Mouse (Mus musculus) brain, adult 2 months (tissue): ENCODE measurements at regions not wholly inside any gene's neighbourhood (a gene's known extent, or its start where the extent isn't known, plus 50 kb on each side); places are given as distances from the start of the nearest gene placed in this dataset.
A peak's percentile ranks its signal among the peaks of the same experiment; 100 is the strongest.

Source experiments
- DNase-seq: peaks from one replicate; pipeline ENCODE4 v3.0.0; 2011; ENCODE audit warnings: low read depth, low spot score

DNA sequence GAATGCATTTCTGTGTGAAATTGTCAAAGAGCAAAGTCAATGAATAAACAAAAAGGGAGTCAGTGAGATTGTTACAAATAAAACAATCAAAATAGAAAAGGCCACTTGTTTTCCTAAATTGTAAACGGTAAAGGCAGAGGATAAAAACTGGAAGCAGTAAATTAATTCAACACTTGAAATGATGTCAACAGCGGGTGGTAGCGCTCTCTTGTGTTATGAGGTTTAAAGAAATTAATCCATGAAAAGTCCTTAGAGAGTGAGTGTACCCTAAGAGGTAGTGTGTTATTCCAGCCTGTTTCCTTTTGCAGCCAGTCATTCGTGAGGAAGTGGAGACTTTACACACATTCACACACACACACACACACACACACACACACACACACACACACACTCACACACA, 73.2 kb upstream of the Zc3h12c start:
- no peak for DNase-seq

DNA sequence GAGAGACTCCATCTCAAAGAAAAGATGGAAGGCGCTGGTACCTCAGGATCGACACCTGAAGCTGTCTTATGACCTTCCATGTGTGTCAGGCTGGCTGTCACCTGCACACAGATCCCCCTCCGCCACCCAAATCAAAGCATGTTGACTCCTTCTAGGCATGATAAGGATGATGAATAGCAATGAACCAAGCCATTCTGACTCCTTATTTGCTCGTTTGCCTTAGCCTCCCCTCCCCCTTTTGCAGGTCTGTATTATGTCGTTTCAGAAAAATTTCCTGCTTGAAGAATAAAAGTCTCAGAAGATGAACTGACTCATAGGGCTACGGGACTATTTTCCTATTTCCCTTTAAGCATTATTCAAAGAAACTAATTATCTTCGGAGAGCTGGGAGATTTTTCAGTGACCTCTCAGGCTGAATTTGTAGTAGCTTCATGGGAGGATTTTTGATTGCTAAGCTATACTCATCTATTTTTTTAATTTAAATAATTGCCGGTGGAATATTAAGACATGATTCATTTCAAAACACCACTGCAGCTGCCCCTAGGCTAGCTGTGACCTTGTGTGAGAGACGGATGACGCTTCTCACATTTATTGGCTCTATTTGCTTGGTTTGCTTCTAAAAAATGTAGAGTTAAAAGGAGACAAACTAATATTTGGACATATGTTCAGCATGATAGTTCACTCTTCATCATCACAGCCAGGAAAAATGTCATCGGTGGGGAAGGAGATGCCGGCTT, 72.4 kb upstream of the Zc3h12c start:
- no peak for DNase-seq

DNA sequence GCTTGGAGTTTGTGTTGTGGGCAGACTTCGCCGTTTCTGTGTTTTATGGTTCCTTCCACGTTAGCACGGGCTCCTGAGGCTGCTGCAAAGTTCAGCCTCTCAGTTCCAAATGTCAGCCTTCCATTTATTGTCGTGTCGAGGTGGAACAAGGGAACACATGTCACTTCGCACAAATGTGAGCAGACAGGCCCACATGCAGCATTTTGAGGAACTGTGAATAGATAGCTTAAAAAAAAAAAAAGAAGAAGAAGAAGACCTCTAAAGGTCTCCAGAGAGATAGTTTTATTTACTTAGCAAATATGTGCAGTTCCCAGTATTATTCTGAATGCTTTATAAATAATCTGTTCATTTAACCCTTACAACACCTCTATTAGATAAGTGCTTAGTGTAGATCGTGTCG, 66.4 kb upstream of the Zc3h12c start:
- peak; percentile 36 for DNase-seq

- DNase-seq = peak; percentile 31
Observed at GRCm38 (mm10) chr9:52229589-52229988, 61.2 kb upstream of the Zc3h12c start.

- DNase-seq = no peak
Observed at GRCm38 (mm10) chr9:52225646-52226045, 57.3 kb upstream of the Zc3h12c start.

- DNase-seq = peak; percentile 39
Observed at GRCm38 (mm10) chr9:52223509-52224113, 55.2 kb upstream of the Zc3h12c start.
